Mouse (Mus musculus) neural tube, embryonic 14.5 days (tissue): Measurements from ENCODE around the gene Mmachc. TPM values are rescaled to one million over a fixed set of nuclear protein-coding genes. Genes with fewer than 3 reads are reported as not detected.

ENCODE experiments used
- ATAC-seq: fragments of 200-750 bp; cut with Nextera tagmentation; 2 replicates; pipeline ENCODE4 v1.8.0; 2017; ENCODE audit warnings: low read depth, mild to moderate bottlenecking, moderate TSS enrichment, moderate library complexity
- H3K27ac ChIP-seq: fragments of 300-500 bp; sonication (generic); 2 replicates; pipeline ENCODE4 v1.5.1; 2014; ENCODE audit warnings: low read depth, mild to moderate bottlenecking, control low read depth, low read length, moderate library complexity, mixed read lengths
- H3K27me3 ChIP-seq: fragments of 300-500 bp; sonication (generic); 2 replicates; pipeline ENCODE4 v1.6.1; 2014; ENCODE audit warnings: low read length; ENCODE audit not compliant: control insufficient read depth, insufficient read depth
- H3K36me3 ChIP-seq: fragments of 300-500 bp; sonication (generic); 2 replicates; pipeline ENCODE4 v1.6.1; 2014; ENCODE audit warnings: low read length, mixed read lengths; ENCODE audit not compliant: control insufficient read depth, insufficient read depth
- H3K4me1 ChIP-seq: fragments of 300-500 bp; sonication (generic); 2 replicates; pipeline ENCODE4 v1.6.1; 2014; ENCODE audit warnings: low read length; ENCODE audit not compliant: control insufficient read depth, insufficient read depth
- H3K4me2 ChIP-seq: fragments of 300-500 bp; sonication (generic); 2 replicates; pipeline ENCODE4 v1.6.1; 2014; ENCODE audit warnings: mild to moderate bottlenecking, low read depth, low read length, control low read depth
- H3K4me3 ChIP-seq: fragments of 300-500 bp; sonication (generic); 2 replicates; pipeline ENCODE4 v1.5.1; 2014; ENCODE audit warnings: low read depth, low read length, control low read depth, mixed read lengths
- H3K9ac ChIP-seq: fragments of 300-500 bp; sonication (generic); replicated peaks from 2 replicates; pipeline ENCODE4 v1.6.1; 2014; ENCODE audit warnings: low read depth, mild to moderate bottlenecking, control low read depth, low read length, mixed read lengths
- H3K9me3 ChIP-seq: fragments of 300-500 bp; sonication (generic); 2 replicates; pipeline ENCODE4 v1.6.1; 2016; ENCODE audit warnings: low read length; ENCODE audit not compliant: control insufficient read depth
- WGBS: fragments of 180-500 bp; shearing (Covaris S2); extraction: QIAGEN DNeasy Blood & Tissue Kit; methylation state at CpG from one replicate; pipeline ENCODE4 v1.1.7; 2014; 5-methylcytosine and 5-hydroxymethylcytosine counted together
- polyA plus RNA-seq: library from polyadenylated mRNA; unstranded; fragments of >200 nt; fragmentation: Nextera tagmentation; extraction: Ambion mirVana; gene quantifications from 2 replicates; pipeline ENCODE4 v1.2.1, GENCODE M21; 2014

The Mmachc gene
- polyA plus RNA-seq, 1 experiment from 2014 or later = 18.6 TPM

GRCm38 (mm10) chr4:116700964-116701363 lies 7.2 kb downstream of the Mmachc start:
- H3K9ac ChIP-seq = no peak overlapping the region
- H3K27me3 ChIP-seq = no peaks in the 10 kb centered on the region
- no peak for ATAC-seq
- no peak overlapping the region for H3K4me2 ChIP-seq
- H3K27ac ChIP-seq = no peak overlapping the region
- no peaks in the 10 kb centered on the region for H3K4me1 ChIP-seq
- H3K4me3 ChIP-seq = no peak overlapping the region
- H3K9me3 ChIP-seq = no peaks in the 10 kb centered on the region
- no peaks in the 10 kb centered on the region; the same call in 1 of the 2 replicates for H3K36me3 ChIP-seq
- 82% methylated on average over 1 of the region's 1 CpGs for WGBS

GRCm38 (mm10) chr4:116698693-116699342 lies 9.4 kb downstream of the Mmachc start:
- Histone ChIP-seq H3K9me3 (no peaks in the 10 kb centered on the region), H3K4me1 (no peaks in the 10 kb centered on the region), H3K9ac (no peak overlapping the region), H3K27me3 (no peaks in the 10 kb centered on the region), H3K36me3 (peaks cover 5% of the 10 kb centered on the region; the same call in 1 of the 2 replicates), H3K4me3 (no peak overlapping the region), H3K27ac (no peak overlapping the region), H3K4me2 (no peak overlapping the region)
- WGBS = 87% methylated on average over 2 of the region's 2 CpGs
- no peak for ATAC-seq

- Histone ChIP-seq H3K36me3 (0 out of 2 replicates have a peak, but pooled peaks cover 9% of the 10 kb centered on the region), H3K9me3 (no peaks in the 10 kb centered on the region), H3K27me3 (no peaks in the 10 kb centered on the region), H3K27ac (no peak overlapping the region), H3K4me2 (no peak overlapping the region), H3K4me1 (no peaks in the 10 kb centered on the region), H3K9ac (no peak overlapping the region), H3K4me3 (no peak overlapping the region)
- no peak for ATAC-seq
- WGBS = 83% methylated on average over 2 of the region's 2 CpGs
Measured at GRCm38 (mm10) chr4:116693785-116694184, 14.4 kb downstream of the Mmachc start.

GRCm38 (mm10) chr4:116692146-116692545 lies 16.1 kb downstream of the Mmachc start:
- no peak overlapping the region for H3K4me3 ChIP-seq
- H3K27me3 ChIP-seq = no peaks in the 10 kb centered on the region
- no peak for ATAC-seq
- H3K4me1 ChIP-seq = no peaks in the 10 kb centered on the region
- no peaks in the 10 kb centered on the region for H3K9me3 ChIP-seq
- 97% methylated on average over 2 of the region's 2 CpGs for WGBS
- no peak overlapping the region for H3K4me2 ChIP-seq
- no peak overlapping the region for H3K27ac ChIP-seq
- H3K36me3 ChIP-seq = 0 out of 2 replicates have a peak, but pooled peaks cover 9% of the 10 kb centered on the region
- no peak overlapping the region for H3K9ac ChIP-seq

- H3K9me3 ChIP-seq = no peaks in the 10 kb centered on the region
- WGBS = 92% methylated on average over 4 of the region's 4 CpGs
- H3K9ac ChIP-seq = no peak overlapping the region
- no peak overlapping the region for H3K27ac ChIP-seq
- H3K4me2 ChIP-seq = no peak overlapping the region
- no peaks in the 10 kb centered on the region for H3K27me3 ChIP-seq
- H3K4me1 ChIP-seq = no peaks in the 10 kb centered on the region
- H3K36me3 ChIP-seq = 0 out of 2 replicates have a peak, but pooled peaks cover 5% of the 10 kb centered on the region
- no peak for ATAC-seq
- H3K4me3 ChIP-seq = no peak overlapping the region
Measured at GRCm38 (mm10) chr4:116689309-116689876, 18.8 kb downstream of the Mmachc start.

GRCm38 (mm10) chr4:116687041-116687440 lies 21.2 kb downstream of the Mmachc start:
- no peak overlapping the region for H3K9ac ChIP-seq
- H3K9me3 ChIP-seq = no peaks in the 10 kb centered on the region

GRCm38 (mm10) chr4:116685402-116686061 lies 22.7 kb downstream of the Mmachc start, which contains the start of gene Prdx1:
Prdx1 (plus strand) TSS chr4:116685544.
- peak within 1 kb of the TSS; percentile 72 for H3K27ac ChIP-seq
- ATAC-seq = peak; percentile 96
- H3K4me3 ChIP-seq = peak within 1 kb of the TSS; percentile 56
- 1% methylated on average over 56 of the region's 56 CpGs for WGBS
- peak within 1 kb of the TSS; percentile 59 for H3K4me2 ChIP-seq
- no peaks in the 10 kb centered on the region for H3K27me3 ChIP-seq
- peak within 1 kb of the TSS; percentile 53 for H3K9ac ChIP-seq
- H3K4me1 ChIP-seq = no peaks in the 10 kb centered on the region
- no peaks in the 10 kb centered on the region for H3K36me3 ChIP-seq
- H3K9me3 ChIP-seq = no peaks in the 10 kb centered on the region

More at GRCm38 (mm10) chr4:116687041-116687440, 21.2 kb downstream of the Mmachc start:
- H3K4me3 ChIP-seq = peak overlapping the region; percentile 56
- no peaks in the 10 kb centered on the region for H3K36me3 ChIP-seq
- no peaks in the 10 kb centered on the region for H3K27me3 ChIP-seq
- peak overlapping the region; percentile 59 for H3K4me2 ChIP-seq
- WGBS = 33% methylated on average over 1 of the region's 1 CpGs
- H3K27ac ChIP-seq = no peak overlapping the region
- no peak for ATAC-seq
- H3K4me1 ChIP-seq = no peaks in the 10 kb centered on the region

GRCm38 (mm10) chr4:116684665-116685064 lies 23.5 kb downstream of the Mmachc start:
- no peak overlapping the region for H3K9ac ChIP-seq
- no peak overlapping the region; the same call in 1 of the 2 replicates for H3K27ac ChIP-seq

GRCm38 (mm10) chr4:116683957-116684356 lies 24.2 kb downstream of the Mmachc start:
- no peak overlapping the region for H3K27ac ChIP-seq
- no peaks in the 10 kb centered on the region for H3K4me1 ChIP-seq
- no peak overlapping the region for H3K4me2 ChIP-seq
- no peaks in the 10 kb centered on the region for H3K36me3 ChIP-seq
- H3K9me3 ChIP-seq = no peaks in the 10 kb centered on the region
- H3K4me3 ChIP-seq = no peak overlapping the region
- 93% methylated on average over 4 of the region's 4 CpGs for WGBS
- no peaks in the 10 kb centered on the region for H3K27me3 ChIP-seq
- ATAC-seq = no peak
- no peak overlapping the region for H3K9ac ChIP-seq

More at GRCm38 (mm10) chr4:116684665-116685064, 23.5 kb downstream of the Mmachc start:
- Histone ChIP-seq H3K36me3 (no peaks in the 10 kb centered on the region), H3K4me1 (no peaks in the 10 kb centered on the region), H3K4me2 (peak overlapping the region; percentile 59), H3K27me3 (no peaks in the 10 kb centered on the region), H3K4me3 (no peak overlapping the region), H3K9me3 (no peaks in the 10 kb centered on the region)
- 83% methylated on average over 2 of the region's 2 CpGs for WGBS
- ATAC-seq = no peak
